Mouse (Mus musculus): ENCODE data around the gene Uprt. TPM values are rescaled to one million over a fixed set of nuclear protein-coding genes. Genes with fewer than 3 reads are reported as not detected.

The Uprt gene
- total and polyA plus RNA-seq, 3 experiments: 5.3 to 10.6 (median 6.5) TPM

DNA sequence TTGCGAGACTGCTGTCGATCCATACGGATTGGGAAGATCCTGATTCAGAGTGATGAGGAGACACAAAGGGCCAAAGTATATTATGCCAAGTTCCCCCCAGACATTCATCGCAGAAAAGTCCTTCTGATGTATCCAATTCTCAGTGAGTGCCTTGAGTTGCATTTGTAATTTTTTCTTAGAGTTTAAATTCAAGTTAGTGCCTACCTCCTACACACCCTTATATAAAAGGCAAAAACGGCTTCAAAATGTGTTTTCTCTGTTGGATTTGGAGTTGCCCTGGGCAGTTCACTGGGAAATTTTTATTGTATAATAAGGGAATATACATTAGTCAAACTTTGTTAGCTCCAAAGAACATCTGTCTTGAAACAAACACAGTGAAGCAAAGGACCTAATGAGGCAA lies 19.1 kb downstream of the Uprt start:
- Histone ChIP-seq H3K27me3 (replicated peaks) (no peaks in the 10 kb centered on the region), H3K79me2 (replicated peaks; ENCODE audit: control insufficient read depth, extremely low read depth, insufficient read depth, poor library complexity, severe bottlenecking) (no peaks in the 10 kb centered on the region), H3K36me3 (replicated peaks in 1 of 2; ENCODE audit: control insufficient read depth in 1 of 2, insufficient read depth in 1 of 2, low read length in 1 of 2) (peaks cover 0 to 17% of the 10 kb centered on the region in 2 experiments), H3K9ac (ENCODE audit: insufficient read depth, low read depth) (no peak overlapping the region), H3K4me3 (replicated peaks in 1 of 3; ENCODE audit: low read depth in 2 of 3, low read length in 2 of 3, poor library complexity in 1 of 3) (no peak overlapping the region), H3K27ac (ENCODE audit: insufficient read depth, low read depth) (no peak overlapping the region), H3K4me1 (ENCODE audit: control insufficient read depth in 1 of 2, insufficient read depth in 2 of 2) (no peaks in the 10 kb centered on the region; a peak in 1 of 4 replicates), H3K9me3 (replicated peaks; ENCODE audit: low read length) (no peaks in the 10 kb centered on the region), H3K4me2 (ENCODE audit: insufficient read depth, low read depth, poor library complexity, severe bottlenecking) (no peak overlapping the region)
- no peak for DNase-seq (ENCODE audit: extremely low read depth)
- in situ Hi-C loops (cut with MboI; ENCODE audit: low pct_ligation_motif_present, low pct_unique_long_range_greater_than_20kb, low sequenced_read_pairs) (no loop called here), dilution Hi-C loops (cut with MboI; ENCODE audit: extremely low pct_ligation_motif_present, extremely low pct_unique_long_range_greater_than_20kb, low sequenced_read_pairs) (no loop called here)
- TF ChIP-seq ZKSCAN1 (IDR thresholded peaks at IDR 0.05; ENCODE audit: borderline replicate concordance, low read depth, low read length) (no peak), TBP (conservative IDR thresholded peaks at IDR 0.05; ENCODE audit: low read depth, low read length) (no peak), USF2 (conservative IDR thresholded peaks at IDR 0.05; ENCODE audit: low read depth, low read length) (no peak), POLR2AphosphoS2 (IDR thresholded peaks at IDR 0.05; ENCODE audit: low read depth, low read length) (no peak)

- in situ Hi-C loops (cut with MboI; ENCODE audit: low pct_ligation_motif_present, low pct_unique_long_range_greater_than_20kb, low sequenced_read_pairs): no loop called here
- Histone ChIP-seq H3K9ac (ENCODE audit: insufficient read depth, low read depth) (no peak overlapping the region), H3K9me3 (replicated peaks; ENCODE audit: low read length) (no peaks in the 10 kb centered on the region), H3K27me3 (replicated peaks) (no peaks in the 10 kb centered on the region), H3K36me3 (replicated peaks in 1 of 2; ENCODE audit: control insufficient read depth in 1 of 2, insufficient read depth in 1 of 2, low read length in 1 of 2) (no peaks in the 10 kb centered on the region), H3K79me2 (replicated peaks; ENCODE audit: control insufficient read depth, extremely low read depth, insufficient read depth, poor library complexity, severe bottlenecking) (no peaks in the 10 kb centered on the region), H3K4me2 (ENCODE audit: insufficient read depth, low read depth, poor library complexity, severe bottlenecking) (no peak overlapping the region), H3K27ac (ENCODE audit: insufficient read depth, low read depth) (no peak overlapping the region), H3K4me3 (replicated peaks in 1 of 3; ENCODE audit: low read depth in 2 of 3, low read length in 2 of 3, poor library complexity in 1 of 3) (no peak overlapping the region), H3K4me1 (ENCODE audit: control insufficient read depth in 1 of 2, insufficient read depth in 2 of 2) (no peaks in the 10 kb centered on the region)
- DNase-seq (ENCODE audit: extremely low read depth): no peak
- TF ChIP-seq JUN (IDR thresholded peaks at IDR 0.05; ENCODE audit: insufficient read depth, low read depth, low read length): no peak
- TF ChIP-seq CTCF (conservative IDR thresholded peaks at IDR 0.05 in 1 of 2, IDR thresholded peaks at IDR 0.05 in 1 of 2; ENCODE audit: low read depth in 2 of 2, low read length in 2 of 2): no peak
- TF ChIP-seq PAX5 (IDR thresholded peaks at IDR 0.05; ENCODE audit: low read length): no peak
- no peak for TF ChIP-seq ZMIZ1 (IDR thresholded peaks at IDR 0.05; ENCODE audit: low read depth, low read length)
- TF ChIP-seq NRF1 (IDR thresholded peaks at IDR 0.05; ENCODE audit: low read depth, low read length): no peak
- dilution Hi-C loops (cut with MboI; ENCODE audit: extremely low pct_ligation_motif_present, extremely low pct_unique_long_range_greater_than_20kb, low sequenced_read_pairs): no loop called here
These were observed 60.0 kb downstream of the Uprt start for GRCm38 (mm10) chrX:104542635-104543034.

- dilution Hi-C loops (cut with MboI; ENCODE audit: extremely low pct_ligation_motif_present, extremely low pct_unique_long_range_greater_than_20kb, low sequenced_read_pairs) (no loop called here), in situ Hi-C loops (cut with MboI; ENCODE audit: low pct_ligation_motif_present, low pct_unique_long_range_greater_than_20kb, low sequenced_read_pairs) (no loop called here)
- Histone ChIP-seq H3K27ac (ENCODE audit: insufficient read depth, low read depth) (no peak overlapping the region), H3K36me3 (replicated peaks in 1 of 2; ENCODE audit: control insufficient read depth in 1 of 2, insufficient read depth in 1 of 2, low read length in 1 of 2) (no peaks in the 10 kb centered on the region), H3K9me3 (replicated peaks; ENCODE audit: low read length) (no peaks in the 10 kb centered on the region), H3K27me3 (replicated peaks) (no peaks in the 10 kb centered on the region), H3K79me2 (replicated peaks; ENCODE audit: control insufficient read depth, extremely low read depth, insufficient read depth, poor library complexity, severe bottlenecking) (no peaks in the 10 kb centered on the region), H3K4me1 (ENCODE audit: control insufficient read depth in 1 of 2, insufficient read depth in 2 of 2) (no peaks in the 10 kb centered on the region), H3K4me3 (replicated peaks in 1 of 3; ENCODE audit: low read depth in 2 of 3, low read length in 2 of 3, poor library complexity in 1 of 3) (no peak overlapping the region), H3K9ac (ENCODE audit: insufficient read depth, low read depth) (no peak overlapping the region), H3K4me2 (ENCODE audit: insufficient read depth, low read depth, poor library complexity, severe bottlenecking) (no peak overlapping the region)
- TF ChIP-seq MAX (IDR thresholded peaks at IDR 0.05; ENCODE audit: low read length) (no peak), JUND (conservative IDR thresholded peaks at IDR 0.05; ENCODE audit: low read depth, low read length) (no peak), USF2 (conservative IDR thresholded peaks at IDR 0.05; ENCODE audit: low read depth, low read length) (no peak), CHD1 (IDR thresholded peaks at IDR 0.05; ENCODE audit: low read depth, low read length) (no peak), IRF4 (IDR thresholded peaks at IDR 0.05; ENCODE audit: low read depth, low read length) (no peak), ZC3H11A (IDR thresholded peaks at IDR 0.05; ENCODE audit: low read depth, low read length) (no peak), SIN3A (IDR thresholded peaks at IDR 0.05; ENCODE audit: low read length) (no peak), RAD21 (IDR thresholded peaks at IDR 0.05; ENCODE audit: low read depth, low read length) (no peak), ZKSCAN1 (IDR thresholded peaks at IDR 0.05; ENCODE audit: borderline replicate concordance, low read depth, low read length) (no peak), PAX5 (IDR thresholded peaks at IDR 0.05; ENCODE audit: low read length) (no peak), E2F4 (IDR thresholded peaks at IDR 0.05; ENCODE audit: insufficient replicate concordance, low read depth, low read length) (no peak), ZNF384 (IDR thresholded peaks at IDR 0.05; ENCODE audit: low read depth, low read length) (no peak), MAFK (IDR thresholded peaks at IDR 0.05; ENCODE audit: insufficient replicate concordance, low read length) (no peak), USF1 (IDR thresholded peaks at IDR 0.05; ENCODE audit: low read depth, low read length) (no peak), ZMIZ1 (IDR thresholded peaks at IDR 0.05; ENCODE audit: low read depth, low read length) (no peak), GABPA (IDR thresholded peaks at IDR 0.05; ENCODE audit: insufficient replicate concordance, low read depth, low read length) (no peak)
- no peak for DNase-seq (ENCODE audit: extremely low read depth)
These were observed 61.4 kb downstream of the Uprt start for GRCm38 (mm10) chrX:104543919-104544595.

Measured in CH12.LX (cell line).